Mouse (Mus musculus): Measurements from ENCODE around the gene Gm42906.
A peak's percentile ranks its signal among the peaks of the same experiment; 100 is the strongest.

Gm42906 gene

DNA sequence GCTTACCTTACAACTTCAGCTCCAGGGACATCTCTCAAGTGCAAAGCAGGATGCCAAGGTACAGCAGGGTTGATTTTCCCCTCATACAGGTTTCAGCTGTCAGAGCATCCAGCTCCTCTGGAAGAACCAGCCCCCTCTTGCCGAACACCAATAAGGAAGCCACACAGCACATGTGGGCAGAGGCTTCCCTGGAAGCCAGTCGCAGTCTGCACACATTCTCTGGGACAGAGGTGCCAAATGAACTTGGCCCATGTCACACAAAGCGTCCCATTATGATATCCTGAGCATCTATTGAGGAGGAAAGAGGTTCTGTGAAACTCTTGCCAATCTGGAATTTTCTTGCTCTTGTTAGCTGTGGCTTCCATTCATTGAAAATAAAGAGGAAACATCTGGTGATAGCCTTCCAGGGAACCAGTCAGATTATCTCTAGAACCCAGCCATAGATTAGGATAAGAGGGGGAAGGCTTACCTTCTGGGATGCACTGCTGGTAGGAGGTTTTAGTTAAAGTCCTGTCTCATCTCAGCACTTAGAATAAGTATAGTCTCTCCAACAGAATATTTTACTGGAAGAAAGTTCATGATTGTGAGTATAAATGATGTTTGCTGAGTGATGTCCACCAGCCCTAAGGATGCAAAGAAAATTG, at the start of gene Gm42906:
Gene Gm42906, minus strand, starts transcription at position 51 of the 644 bp plus-strand sequence.
- no peak for DNase-seq (ENCODE audit: low spot score in 2 of 2)

GRCm38 (mm10) chr5:151445695-151446094, 17.7 kb upstream of the Gm42906 start:
- DNase-seq (ENCODE audit: low spot score in 2 of 2): no peak

DNA sequence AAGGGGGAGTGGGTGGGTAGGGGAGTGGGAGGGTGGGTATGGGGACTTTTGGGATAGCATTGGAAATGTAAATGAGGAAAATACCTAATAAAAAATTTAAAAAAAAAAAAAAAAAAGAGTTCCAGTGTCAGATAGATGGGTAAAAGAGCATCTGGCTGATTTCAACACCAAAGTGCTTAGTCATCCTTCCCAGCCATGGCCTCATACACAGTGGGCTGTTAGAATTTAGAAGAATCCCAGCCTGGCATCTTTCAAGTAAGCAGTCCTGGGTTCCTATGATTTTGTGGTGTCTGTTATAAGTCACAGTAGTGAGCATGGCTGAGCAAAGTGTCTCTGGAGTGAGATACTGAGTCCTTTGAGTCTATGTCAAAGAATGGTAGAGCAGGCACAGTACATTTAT, 7.1 kb upstream of the Gm42906 start:
- no peak for DNase-seq (ENCODE audit: low spot score in 2 of 2)

GRCm38 (mm10) chr5:151426466-151426865, 1.5 kb downstream of the Gm42906 start:
- DNase-seq (ENCODE audit: low spot score in 2 of 2): no peak

- no peak for DNase-seq (ENCODE audit: low spot score in 2 of 2)
Measured at GRCm38 (mm10) chr5:151422692-151423091, 5.3 kb downstream of the Gm42906 start.

DNA sequence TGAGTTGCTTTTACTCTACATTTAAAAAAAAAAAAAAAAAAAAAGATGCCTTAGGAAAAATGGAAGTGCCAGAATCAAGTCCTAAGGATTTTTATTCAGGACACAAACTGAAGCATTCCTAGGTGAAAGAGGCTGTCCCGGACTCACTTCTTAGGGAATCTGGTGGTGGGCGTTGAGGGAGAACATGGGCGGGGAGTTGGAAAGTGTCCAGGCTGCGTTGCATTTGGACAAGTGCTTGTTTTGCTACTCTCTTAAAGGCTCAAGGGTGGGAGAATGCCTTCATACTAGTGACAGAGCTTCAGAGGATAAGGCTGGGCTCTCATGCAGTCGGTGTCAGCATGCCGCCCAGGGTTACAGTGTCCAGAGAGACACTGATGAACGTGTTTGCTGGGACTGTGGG, 6.1 kb downstream of the Gm42906 start:
- DNase-seq (ENCODE audit: low spot score in 2 of 2): peak in 1 of 2 experiments; percentile 8

GRCm38 (mm10) chr5:151418551-151418950, 9.4 kb downstream of the Gm42906 start:
- DNase-seq (ENCODE audit: low spot score in 2 of 2): no peak

DNA sequence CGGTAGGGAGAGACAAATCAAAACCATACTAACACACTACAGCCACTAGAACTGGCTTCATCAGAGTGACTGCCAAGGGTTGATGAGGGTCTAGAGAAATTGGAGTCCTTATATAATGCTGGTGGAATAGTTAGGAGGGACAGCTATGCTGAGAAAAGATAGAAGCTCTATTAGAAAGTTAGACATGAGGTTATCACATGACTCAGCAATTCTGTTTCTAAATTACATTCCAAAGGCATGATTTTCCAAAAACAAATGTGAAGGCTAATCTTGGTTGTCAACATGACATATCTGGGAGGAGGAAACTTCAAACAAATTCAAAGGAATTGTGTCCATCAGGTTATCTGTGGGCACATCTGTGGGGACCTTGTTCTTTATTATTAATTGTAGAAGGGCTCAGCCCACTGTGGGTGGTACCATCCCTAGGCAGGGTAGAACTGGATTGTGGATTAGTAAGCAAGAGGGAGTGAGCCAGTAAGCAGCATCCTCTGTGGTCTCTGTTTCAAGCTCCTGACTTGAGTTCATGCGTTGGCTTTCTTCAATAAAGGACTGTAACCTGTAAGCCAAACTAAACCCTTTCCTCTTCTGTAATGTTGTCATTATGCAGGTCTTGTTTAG, 10.4 kb downstream of the Gm42906 start:
- DNase-seq (ENCODE audit: low spot score in 2 of 2): no peak

DNA sequence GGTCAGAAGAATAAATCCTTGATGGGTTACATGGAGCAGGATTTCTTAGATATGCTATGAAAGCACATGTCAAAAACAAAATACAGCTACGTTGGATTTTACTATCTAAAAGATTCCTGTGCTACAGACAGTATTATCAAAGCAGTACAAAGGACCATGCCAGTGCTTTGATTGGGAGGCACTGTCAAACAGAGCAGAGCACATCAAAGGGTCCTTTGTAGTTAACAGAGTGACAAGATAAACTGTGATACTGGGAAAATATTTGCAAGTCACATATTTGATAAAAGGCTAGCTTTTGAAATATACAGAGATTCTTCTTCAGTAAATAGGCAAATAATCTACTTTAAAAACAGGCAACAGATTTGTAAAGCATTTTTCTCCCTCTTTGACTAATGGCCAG, 11.0 kb downstream of the Gm42906 start:
- no peak for DNase-seq (ENCODE audit: low spot score in 2 of 2)

DNA sequence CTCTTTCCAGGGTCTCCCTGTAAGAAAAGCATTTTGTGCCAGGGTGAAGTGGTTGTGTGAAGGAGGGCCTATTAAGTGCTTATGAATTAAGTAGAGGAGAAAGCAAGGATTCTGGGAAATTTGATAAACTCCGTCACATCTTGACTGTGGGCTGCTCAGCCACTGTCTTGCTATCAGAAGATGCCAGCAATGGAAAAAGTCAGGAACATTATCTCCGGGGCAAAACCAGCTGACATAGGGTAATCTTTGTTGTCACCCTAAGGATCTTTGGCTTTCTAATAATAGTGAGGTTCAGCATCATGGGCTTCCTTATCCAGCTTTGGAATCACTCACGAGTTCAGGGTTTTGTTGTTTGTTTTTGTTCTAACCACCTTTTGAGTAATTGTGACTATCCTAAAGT, 14.3 kb downstream of the Gm42906 start:
- no peak for DNase-seq (ENCODE audit: low spot score in 2 of 2)

DNA sequence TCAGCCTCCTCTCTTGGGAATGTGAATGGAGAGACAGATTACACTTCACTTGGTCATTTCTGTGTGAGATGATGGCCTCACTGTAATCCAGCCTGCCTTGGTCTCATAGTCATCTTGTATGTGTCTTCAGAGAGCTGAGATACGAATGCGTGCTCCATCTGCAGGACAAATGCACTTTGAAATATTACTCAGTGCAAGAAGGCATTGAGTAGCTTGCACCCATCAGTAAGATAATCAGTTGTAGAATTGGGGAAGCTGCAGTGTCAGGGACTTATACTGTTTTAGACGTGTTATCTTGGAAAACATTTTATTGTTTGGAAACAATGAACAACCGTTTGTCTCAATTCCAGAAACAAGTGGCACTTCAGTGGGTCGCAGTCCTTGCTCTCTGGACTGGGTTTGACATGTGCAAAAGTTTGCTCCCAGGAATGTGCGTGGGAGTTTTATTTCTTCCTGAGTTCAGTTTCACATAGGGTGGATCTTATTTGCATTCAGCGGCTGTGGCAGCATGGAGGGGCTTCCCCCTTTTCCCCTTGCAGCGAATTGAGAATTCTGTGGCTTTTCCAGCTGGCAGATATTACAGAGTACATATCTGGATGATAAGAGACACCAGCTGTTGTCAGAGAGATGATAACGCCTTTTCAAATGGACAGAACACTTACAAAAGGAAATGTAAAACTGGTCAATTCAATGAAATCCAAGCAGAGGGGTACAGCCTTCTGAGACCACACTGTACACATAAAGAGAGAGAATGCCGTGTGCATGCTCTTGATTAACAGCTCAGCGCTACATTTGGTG, 15.1 kb downstream of the Gm42906 start:
- DNase-seq (ENCODE audit: low spot score in 2 of 2): no peak

DNA sequence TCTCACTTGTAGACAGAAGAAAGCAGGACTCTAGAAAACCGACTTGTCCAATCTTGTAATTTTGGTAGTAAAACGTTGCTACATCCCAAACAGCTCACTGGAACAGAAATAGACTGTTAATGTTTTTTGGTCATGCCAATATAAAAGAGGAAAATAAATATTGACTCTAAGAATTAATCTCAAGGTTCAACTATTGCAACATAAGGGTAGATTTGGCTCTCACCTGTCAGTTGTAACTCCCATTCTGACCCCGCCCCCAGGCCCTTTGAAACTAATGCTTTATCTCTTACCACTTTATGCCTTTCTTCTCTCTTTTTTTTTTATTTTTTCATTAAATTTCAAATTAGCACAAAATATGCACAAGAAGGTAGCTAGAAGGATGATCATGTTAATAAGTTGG, 18.0 kb downstream of the Gm42906 start:
- DNase-seq (ENCODE audit: low spot score in 2 of 2): no peak

DNA sequence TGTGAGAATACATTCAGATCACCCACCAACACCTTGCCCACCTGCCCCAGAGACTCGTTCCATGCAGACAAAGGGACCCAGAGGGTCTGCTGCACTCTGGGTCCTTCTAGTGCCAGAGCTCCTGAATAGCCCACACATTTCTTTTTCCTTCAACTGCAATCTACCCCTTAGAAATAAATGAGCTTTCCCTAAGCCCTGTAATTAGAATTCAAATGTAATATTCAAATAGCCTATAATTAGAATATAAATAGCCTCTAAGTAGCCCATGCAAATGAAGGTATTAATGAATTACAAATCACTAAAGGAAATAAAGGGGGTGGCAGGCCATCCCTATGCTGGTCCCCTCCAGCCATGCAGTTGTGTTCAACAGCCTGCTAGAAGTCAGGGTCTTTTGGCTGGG, 18.7 kb downstream of the Gm42906 start:
- DNase-seq (ENCODE audit: low spot score in 2 of 2): no peak

GRCm38 (mm10) chr5:151408124-151408900, 19.7 kb downstream of the Gm42906 start:
- DNase-seq (ENCODE audit: low spot score in 2 of 2): no peak

GRCm38 (mm10) chr5:151407493-151407892, 20.5 kb downstream of the Gm42906 start:
- no peak for DNase-seq (ENCODE audit: low spot score in 2 of 2)

DNA sequence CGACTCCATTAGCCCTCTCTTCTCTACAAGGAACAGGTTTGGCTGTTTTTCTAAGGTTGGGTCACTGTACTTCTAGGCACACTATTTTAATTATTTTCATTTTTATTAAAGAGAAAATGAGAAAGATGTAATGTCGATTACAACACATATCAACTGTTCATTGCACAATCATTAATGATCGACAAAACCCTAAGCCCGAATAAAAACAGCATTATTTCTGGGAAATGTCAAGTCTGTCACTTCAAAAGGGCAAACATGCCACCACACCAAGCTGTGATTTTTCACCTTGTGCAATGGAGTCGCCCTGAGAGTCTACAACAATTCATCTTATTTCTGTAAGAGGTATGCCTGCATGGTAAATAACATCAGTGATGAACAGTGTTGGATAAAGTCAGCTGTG, 21.7 kb downstream of the Gm42906 start:
- DNase-seq (ENCODE audit: low spot score in 2 of 2): no peak

DNA sequence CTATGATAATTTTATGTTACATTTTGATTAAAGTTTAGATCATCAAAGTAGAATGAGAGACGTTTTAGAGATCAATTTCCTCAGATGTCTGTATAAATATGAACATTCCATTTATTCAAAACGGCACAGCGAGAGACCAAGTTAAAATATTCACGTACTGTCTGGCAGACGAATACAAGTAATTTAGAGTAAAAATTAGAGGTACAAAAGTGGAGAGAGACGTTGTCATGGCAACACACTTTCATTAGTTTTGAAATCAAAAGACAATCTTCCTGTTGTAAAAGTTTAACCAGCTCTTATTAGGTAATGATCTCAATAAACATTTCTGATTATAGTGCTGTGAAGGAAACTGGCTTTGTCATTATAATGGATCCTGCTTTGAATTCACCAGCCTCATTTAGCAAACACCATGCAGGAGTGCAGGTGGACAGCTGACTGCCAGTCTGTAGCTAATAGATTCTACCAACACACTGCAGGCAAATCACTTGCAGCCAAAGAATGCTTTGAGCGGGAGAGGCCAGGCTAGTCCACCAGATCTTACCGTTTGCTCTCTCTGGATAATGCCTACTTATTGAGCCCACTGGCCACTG, 22.6 kb downstream of the Gm42906 start:
- no peak for DNase-seq (ENCODE audit: low spot score in 2 of 2)

- DNase-seq (ENCODE audit: low spot score in 2 of 2): no peak
Measured at GRCm38 (mm10) chr5:151403586-151403985, 24.4 kb downstream of the Gm42906 start.

- no peak for DNase-seq (ENCODE audit: low spot score in 2 of 2)
Measured at GRCm38 (mm10) chr5:151400557-151400944, 27.4 kb downstream of the Gm42906 start.

- no peak for DNase-seq (ENCODE audit: low spot score in 2 of 2)
Measured at GRCm38 (mm10) chr5:151399918-151400556, 27.9 kb downstream of the Gm42906 start.

- no peak for DNase-seq (ENCODE audit: low spot score in 2 of 2)
Measured at GRCm38 (mm10) chr5:151396119-151396518, 31.8 kb downstream of the Gm42906 start.

All from frontal cortex, postnatal 14 days (tissue).